Comparison of ENCODE assay signal across 9 mouse cellular contexts in genomic region chr9:29642997-29643657, GRCm38 (mm10).
DNase-seq lines count a peak whose midpoint lies in the region; ATAC-seq lines count a peak whose summit lies in the region.
"Had no signal": no experiment of that assay in that cellular context is flagged by ENCODE, and none has a peak within 500 bp of the region (broad histone marks: within the 10 kb centered on the region; RNA-seq: fewer than 3 reads in every experiment).

No protein-coding gene starts in this region.

- peak; percentile 56 for DNase-seq in gastrocnemius, adult 18-20 months (ENCODE audit: low spot score)
- DNase-seq in gastrocnemius, adult 8-10 months (ENCODE audit: low spot score in 2 of 2): no peak
- peak; percentile 66 for DNase-seq in adrenal gland, postnatal 25 days
- DNase-seq in embryonic facial prominence, embryonic 11.5 days (ENCODE audit: low spot score): peak; percentile 78
- DNase-seq in layer of hippocampus, adult 9-10 months (ENCODE audit: low spot score): peak; percentile 73
- DNase-seq in lung, postnatal 14 days: peak; percentile 70
- DNase-seq in right cerebral cortex, postnatal 25 days: peak; percentile 79

- H3K9me3 ChIP-seq in embryonic facial prominence, embryonic 11.5 days (replicated peaks; ENCODE audit: control insufficient read depth, low read length): no peaks in the 10 kb centered on the region
- no peaks in the 10 kb centered on the region for H3K9me3 ChIP-seq in heart, embryonic 11.5 days (replicated peaks; ENCODE audit: control insufficient read depth, low read length)
- H3K9me3 ChIP-seq: limb, embryonic 15.5 days had no signal

- no peaks in the 10 kb centered on the region for H3K36me3 ChIP-seq in embryonic facial prominence, embryonic 11.5 days (replicated peaks; ENCODE audit: control insufficient read depth, insufficient read depth, low read depth, low read length)
- no peaks in the 10 kb centered on the region for H3K36me3 ChIP-seq in heart, embryonic 11.5 days (ENCODE audit: control insufficient read depth, insufficient read depth, low read length)
- H3K36me3 ChIP-seq: limb, embryonic 15.5 days had no signal

- H3K27me3 ChIP-seq in embryonic facial prominence, embryonic 11.5 days (ENCODE audit: control insufficient read depth, insufficient read depth, low read length): no peaks in the 10 kb centered on the region
- H3K27me3 ChIP-seq in heart, embryonic 11.5 days (ENCODE audit: control insufficient read depth, insufficient read depth, low read length): no peaks in the 10 kb centered on the region

- no peaks in the 10 kb centered on the region for H3K4me1 ChIP-seq in embryonic facial prominence, embryonic 11.5 days (ENCODE audit: control insufficient read depth, insufficient read depth, low read length)
- peaks cover 13% of the 10 kb centered on the region for H3K4me1 ChIP-seq in heart, embryonic 11.5 days (ENCODE audit: control insufficient read depth, insufficient read depth, low read length)

- 22% methylated on average over 11 of the region's 11 CpGs for WGBS in embryonic facial prominence, embryonic 11.5 days
- 18% methylated on average over 11 of the region's 11 CpGs for WGBS in heart, embryonic 11.5 days (ENCODE audit: insufficient replicate concordance)

- H3K4me2 ChIP-seq in embryonic facial prominence, embryonic 11.5 days (ENCODE audit: low read depth, low read length): no peak overlapping the region
- peak overlapping the region; percentile 16; the same call in 1 of the 2 replicates for H3K4me2 ChIP-seq in heart, embryonic 11.5 days
- H3K4me2 ChIP-seq: limb, embryonic 15.5 days had no signal

- H3K27ac ChIP-seq in embryonic facial prominence, embryonic 11.5 days (replicated peaks; ENCODE audit: low read depth, low read length): no peak overlapping the region
- H3K27ac ChIP-seq in heart, embryonic 11.5 days (ENCODE audit: low read depth, low read length): no peak overlapping the region
- H3K27ac ChIP-seq: limb, embryonic 15.5 days had no signal

- no peak overlapping the region for H3K4me3 ChIP-seq in embryonic facial prominence, embryonic 11.5 days (ENCODE audit: low read depth, low read length)
- no peak overlapping the region for H3K4me3 ChIP-seq in heart, embryonic 11.5 days (ENCODE audit: low read depth, low read length)
- H3K4me3 ChIP-seq: limb, embryonic 15.5 days had no signal

- ATAC-seq in embryonic facial prominence, embryonic 11.5 days (replicated peaks; ENCODE audit: insufficient number of reproducible peaks, low FRiP score, low TSS enrichment, low read depth): no peak
- no peak for ATAC-seq in heart, embryonic 11.5 days (replicated peaks; ENCODE audit: insufficient number of reproducible peaks, low FRiP score, low TSS enrichment)

- no peak overlapping the region for H3K9ac ChIP-seq in embryonic facial prominence, embryonic 11.5 days (replicated peaks; ENCODE audit: low read length)
- no peak overlapping the region for H3K9ac ChIP-seq in heart, embryonic 11.5 days (ENCODE audit: low read depth, low read length)
- H3K9ac ChIP-seq: limb, embryonic 15.5 days had no signal

Comparison
In these comparisons a context has a peak if more than half of its experiments do, and no peak if none do; other contexts are left out.
1. DNase-seq: peak in gastrocnemius, adult 18-20 months (single experiment), adrenal gland, postnatal 25 days (single experiment), embryonic facial prominence, embryonic 11.5 days (single experiment), layer of hippocampus, adult 9-10 months (single experiment), lung, postnatal 14 days (single experiment) and right cerebral cortex, postnatal 25 days (single experiment); none in gastrocnemius, adult 8-10 months (0 of 2).